Mouse (Mus musculus): ENCODE measurements around the gene Ankrd9. TPM values are rescaled to one million over a fixed set of nuclear protein-coding genes. Genes with fewer than 3 reads are reported as not detected.
A peak's percentile ranks its signal among the peaks of the same experiment; 100 is the strongest.

Ankrd9 gene
- 10 to 100 TPM; 81.0 to 82.1 TPM for total RNA-seq (2021)
- long read RNA-seq, experiment 1, transcript Ankrd9-203 (4 exons, 1,563 nt) = minor isoform, 25 of 164 reads
- long read RNA-seq, experiment 1, transcript Ankrd9-201 (3 exons, 1,706 nt) = minor isoform, 18 of 164 reads
- long read RNA-seq, experiment 1, transcript Ankrd9-207 (2 exons, 1,431 nt) = minor isoform, 18 of 164 reads
- long read RNA-seq, experiment 1, transcript Ankrd9-202 (3 exons, 2,577 nt) = major isoform, 65 of 164 reads
- long read RNA-seq, experiment 1, partial matches to known transcripts = 15 of 164 reads
- long read RNA-seq, experiment 1, other reads (novel, unspliced or antisense) = 22 of 164 reads
- long read RNA-seq, experiment 2, transcript Ankrd9-201 (3 exons, 1,706 nt) = minor isoform, 10 of 95 reads
- long read RNA-seq, experiment 2, transcript Ankrd9-207 (2 exons, 1,431 nt) = minor isoform, 5 of 95 reads
- long read RNA-seq, experiment 2, transcript Ankrd9-202 (3 exons, 2,577 nt) = major isoform, 38 of 95 reads
- long read RNA-seq, experiment 2, transcript Ankrd9-203 (4 exons, 1,563 nt) = minor isoform, 19 of 95 reads
- long read RNA-seq, experiment 2, partial matches to known transcripts = 6 of 95 reads
- long read RNA-seq, experiment 2, other reads (novel, unspliced or antisense) = 16 of 95 reads

DNA sequence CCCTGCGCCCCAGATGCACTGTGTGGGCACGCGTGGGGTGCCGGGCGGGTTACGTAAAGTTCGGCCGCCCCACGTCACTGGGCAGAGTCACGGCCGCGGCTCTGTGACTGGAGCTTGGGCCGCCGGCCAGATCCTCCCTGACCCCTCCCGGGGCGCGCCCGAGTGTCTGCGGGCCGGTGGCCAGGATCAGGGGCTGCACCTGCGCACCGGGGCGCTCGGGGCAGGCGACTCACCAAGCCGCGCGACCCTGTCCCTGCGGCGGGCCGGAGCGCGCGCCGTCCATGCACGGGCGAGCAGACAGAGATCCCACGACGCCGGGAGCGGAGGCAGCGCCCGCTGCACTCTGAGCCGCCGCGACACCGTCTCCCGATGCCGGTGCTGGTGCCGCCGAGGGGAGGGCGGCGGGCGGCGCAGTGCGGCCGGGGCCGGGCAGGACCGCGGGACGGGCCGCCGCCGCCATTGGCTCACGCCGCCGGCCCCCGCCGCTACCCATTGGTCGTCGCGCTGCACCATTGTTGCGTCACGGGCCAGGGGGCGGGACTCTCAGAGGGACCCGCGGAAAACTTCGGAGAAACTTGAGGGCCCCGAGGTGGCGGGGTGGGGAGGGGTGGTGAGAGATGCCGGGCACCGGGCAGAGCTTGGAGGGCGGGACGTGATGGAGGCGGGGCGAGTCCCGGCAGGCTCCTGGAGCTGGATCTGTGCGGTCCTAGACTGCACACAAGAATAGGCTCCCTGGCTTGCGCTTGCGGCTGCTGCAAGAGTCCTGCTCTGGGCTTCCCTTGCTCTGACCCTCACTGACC is at the start of gene Ankrd9:
Ankrd9 (minus strand) TSS at position 434 of the 800 bp plus-strand sequence.
- DNase-seq = peak; percentile 98 to 99
- intact Hi-C loops (cut with DNase I) = no loop called here

DNA sequence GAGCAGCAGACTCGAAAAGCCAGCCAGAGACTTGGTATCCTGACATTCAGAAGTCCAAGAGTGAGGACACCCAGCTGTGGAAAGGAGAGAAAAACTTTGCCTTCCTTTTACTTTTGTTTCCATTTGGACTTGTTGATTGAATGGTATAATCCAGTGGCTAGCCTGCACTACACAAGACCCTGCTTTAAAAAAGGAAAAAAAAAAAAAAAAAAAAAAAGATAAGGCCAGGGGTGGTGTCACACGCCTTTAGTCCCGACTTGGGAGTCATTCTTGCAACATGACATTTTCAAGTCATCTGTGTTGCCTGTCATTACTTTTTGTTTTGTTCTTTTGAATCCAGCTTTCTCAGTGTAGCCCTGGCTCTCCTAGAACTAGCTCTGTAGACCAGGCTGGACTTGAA is 42.7 kb upstream of the Ankrd9 start:
- no peak for DNase-seq
- intact Hi-C loops (cut with DNase I) = no loop called here

DNA sequence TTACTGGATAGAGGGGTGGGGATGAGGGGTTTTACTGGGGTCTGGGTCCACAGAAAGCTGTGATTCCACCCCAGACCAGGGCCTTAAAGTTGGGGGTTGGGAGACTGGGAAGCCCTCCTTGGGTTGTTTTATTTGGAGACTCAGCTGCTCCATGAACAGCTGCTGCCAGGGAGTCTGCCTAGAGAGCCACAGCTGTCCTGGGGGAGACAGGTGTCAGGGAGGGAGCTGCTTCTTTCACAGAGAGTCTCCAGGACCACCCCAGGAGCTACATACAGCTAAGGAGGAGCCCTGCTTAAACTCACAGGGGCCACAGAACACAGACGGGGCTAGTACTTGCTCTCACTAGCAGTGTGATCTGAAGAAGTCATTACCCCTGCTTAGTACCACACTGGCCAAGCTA is 42.3 kb upstream of the Ankrd9 start:
- no peak for DNase-seq
- intact Hi-C loops (cut with DNase I) = no loop called here

DNA sequence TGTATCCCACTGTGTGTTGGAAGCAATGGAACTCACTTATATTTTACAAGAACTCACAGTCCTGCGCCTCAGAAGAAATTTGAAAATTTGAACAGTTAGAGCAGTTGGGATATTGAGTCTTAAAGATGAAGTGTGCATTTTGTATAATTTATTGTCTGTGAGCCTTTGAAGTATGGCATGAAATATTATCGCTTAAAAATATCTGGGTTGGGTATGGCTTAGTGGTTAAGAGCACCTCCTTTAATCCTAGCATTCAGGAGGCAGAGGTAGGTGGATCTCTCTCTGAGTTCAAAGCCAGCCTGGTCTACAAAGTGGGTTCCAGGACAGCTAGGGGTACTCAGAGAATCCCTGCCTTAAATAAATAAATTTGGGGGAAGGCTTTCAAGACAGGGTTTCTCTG is 40.2 kb upstream of the Ankrd9 start:
- no peak for DNase-seq
- intact Hi-C loops (cut with DNase I) = no loop called here

DNA sequence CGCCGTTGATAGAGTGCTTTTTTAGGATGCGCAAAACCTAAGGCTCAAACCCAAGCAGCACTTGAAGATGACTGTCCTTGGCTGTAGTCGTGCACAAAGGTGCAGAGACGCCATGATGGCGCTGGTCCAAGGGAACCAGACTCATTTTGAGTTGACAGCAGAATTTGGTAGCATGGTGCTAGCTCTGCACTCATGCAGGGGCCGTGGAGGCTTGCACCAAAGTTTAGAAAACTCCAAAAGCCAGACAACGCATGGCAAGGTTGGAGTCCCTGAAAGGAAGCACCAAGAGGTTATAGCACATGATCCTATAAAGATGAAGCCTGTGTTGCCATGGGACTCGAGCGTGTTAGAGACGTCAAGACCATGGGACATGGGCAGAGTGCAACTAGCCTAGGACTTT is 39.2 kb upstream of the Ankrd9 start:
- no peak for DNase-seq
- intact Hi-C loops (cut with DNase I) = no loop called here

DNA sequence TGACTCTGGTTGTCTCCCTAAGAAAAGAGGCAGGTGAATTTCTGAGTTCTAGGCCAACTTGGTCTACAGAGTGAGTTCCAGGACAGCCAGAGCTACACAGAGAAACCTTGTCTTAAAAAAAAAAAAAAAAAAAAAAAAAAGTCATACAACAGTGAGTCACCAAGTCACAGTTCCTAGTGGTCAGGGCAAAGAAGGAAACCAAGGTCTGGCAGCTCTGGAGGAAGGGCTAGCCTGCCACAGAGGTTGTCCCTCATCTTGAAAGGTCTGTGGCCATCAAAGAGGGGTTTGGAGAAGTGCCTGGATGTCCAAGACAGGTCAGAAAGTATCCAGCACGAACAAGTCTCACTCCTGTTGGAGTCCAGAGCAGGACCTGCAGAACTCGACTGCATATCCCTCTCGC is 38.0 kb upstream of the Ankrd9 start:
- intact Hi-C loops (cut with DNase I) = no loop called here
- no peak for DNase-seq

DNA sequence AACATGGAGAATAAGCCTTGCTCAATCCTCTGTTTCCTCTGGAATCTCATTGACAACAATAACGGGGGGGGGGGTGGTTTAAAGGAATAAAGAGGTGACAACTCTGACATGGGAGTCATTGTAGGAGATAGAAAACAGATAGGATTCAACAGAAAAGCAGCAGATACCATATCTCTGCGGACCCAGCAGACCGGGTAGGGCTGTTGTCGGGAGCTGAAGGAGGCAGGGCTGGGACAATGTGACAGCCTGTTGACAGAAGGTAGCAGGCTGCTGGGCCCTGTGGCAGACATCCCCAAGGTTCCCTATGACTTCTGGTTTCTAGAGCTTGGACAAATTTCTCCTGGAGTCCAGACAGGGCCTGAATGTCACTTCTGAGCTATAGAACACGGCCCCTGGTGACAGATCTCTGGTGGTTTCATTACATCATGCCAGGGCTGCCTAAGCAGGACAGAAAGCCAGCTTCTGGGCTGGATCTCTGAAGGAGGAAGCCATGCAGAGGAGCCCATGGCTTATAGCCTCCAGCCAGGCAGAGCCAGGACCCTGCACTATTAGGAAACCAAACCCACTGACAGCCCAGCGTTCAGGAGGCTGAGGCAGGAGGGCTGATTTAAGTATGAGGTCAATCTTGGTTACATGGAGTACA is 30.9 kb upstream of the Ankrd9 start:
- intact Hi-C loops (cut with DNase I) = no loop called here
- no peak for DNase-seq

DNA sequence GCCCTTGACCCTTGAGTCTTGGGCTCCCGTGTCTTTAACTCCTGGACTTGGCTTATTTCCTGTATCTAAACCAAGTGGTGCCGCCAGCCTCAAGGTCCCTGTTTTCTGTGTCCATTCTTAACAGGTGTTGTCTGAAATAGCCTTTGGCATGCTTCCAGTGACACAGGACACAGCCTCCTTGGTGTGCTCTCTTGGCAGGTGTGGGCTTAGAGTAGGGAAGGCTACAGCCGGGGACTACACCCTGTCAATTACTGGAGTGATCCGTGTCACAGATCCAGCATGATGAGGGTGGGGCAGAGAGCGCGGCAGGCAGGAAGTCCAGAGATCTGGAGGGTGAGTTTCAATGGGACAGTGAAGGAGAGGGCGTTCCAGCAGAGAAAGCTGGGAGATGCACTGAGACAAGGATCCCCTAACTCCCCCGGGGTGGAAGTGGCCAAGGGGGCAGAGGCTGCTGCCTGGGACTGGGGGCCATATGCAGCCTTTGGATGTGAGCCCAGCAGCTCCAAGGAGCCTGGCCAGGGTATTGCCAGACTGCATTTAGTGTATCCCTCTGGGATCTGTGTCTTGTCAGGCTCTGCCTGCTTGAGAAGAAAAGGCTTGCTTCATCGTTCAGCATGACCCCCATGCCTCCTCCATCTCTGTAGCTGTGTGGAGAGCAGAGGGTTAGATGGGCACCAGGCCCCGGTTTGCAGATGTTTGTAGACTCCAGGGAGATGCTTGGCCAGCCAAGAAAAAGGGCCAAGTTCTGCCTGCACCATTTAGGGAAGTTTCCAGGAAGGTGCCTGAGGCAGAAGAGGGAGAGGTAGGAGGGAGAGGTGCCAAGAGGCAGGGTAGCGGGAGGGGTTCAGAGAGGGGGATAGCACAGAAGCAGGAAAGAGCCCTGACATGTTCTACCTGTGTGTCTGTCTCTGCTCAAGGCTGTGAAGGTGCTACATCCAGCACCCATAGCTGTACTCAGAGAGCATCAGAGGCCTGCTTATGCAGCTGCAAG is 30.0 kb upstream of the Ankrd9 start:
- intact Hi-C loops (cut with DNase I) = no loop called here
- DNase-seq = no peak

DNA sequence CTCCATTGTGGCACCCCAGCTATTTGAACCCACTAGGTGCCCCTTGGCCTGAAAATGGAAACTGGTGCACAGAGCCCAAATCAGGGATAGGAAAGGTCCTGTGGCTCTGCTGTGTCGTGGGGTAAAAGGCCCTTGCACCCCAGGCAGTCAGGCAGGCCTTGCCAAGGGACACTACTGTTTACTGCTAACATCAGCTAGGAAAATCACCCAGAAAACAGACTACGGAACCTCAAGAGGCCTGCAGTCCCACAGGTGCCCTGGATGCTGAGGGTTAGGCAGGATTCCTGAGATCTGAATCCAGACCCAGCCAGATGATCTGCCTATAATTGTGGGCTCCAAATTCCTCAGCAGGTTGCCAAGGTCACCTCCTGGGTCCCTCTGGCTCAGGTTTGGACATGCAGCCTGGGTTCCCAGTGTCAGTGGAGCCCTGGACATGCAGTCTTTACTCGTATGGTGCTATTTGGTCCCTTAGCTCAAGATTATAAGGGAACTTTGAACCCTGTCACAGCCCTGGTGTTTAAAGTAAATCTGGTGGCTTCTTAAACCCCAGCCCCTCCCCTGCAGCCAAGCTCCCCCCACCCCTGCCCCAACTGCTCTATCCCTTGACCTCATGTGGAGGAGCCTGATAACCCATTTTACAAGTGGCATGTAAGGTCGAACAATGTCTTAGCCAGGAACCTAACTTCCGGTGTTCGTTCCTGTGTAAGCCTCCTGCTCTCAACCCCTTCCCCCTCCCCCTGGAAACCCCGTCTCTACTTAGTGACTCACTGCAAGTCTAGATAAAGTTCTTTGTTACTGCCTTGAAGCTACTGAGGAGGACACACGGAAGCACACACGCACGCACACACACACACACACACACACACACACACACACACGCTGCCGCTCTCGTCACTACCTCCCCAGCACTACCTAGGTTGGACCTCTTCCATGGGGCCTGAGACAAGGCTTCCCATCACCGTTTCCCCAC is 28.6 kb upstream of the Ankrd9 start:
- peak in 1 of 2 experiments; percentile 64 for DNase-seq
- intact Hi-C loops (cut with DNase I) = no loop called here

DNA sequence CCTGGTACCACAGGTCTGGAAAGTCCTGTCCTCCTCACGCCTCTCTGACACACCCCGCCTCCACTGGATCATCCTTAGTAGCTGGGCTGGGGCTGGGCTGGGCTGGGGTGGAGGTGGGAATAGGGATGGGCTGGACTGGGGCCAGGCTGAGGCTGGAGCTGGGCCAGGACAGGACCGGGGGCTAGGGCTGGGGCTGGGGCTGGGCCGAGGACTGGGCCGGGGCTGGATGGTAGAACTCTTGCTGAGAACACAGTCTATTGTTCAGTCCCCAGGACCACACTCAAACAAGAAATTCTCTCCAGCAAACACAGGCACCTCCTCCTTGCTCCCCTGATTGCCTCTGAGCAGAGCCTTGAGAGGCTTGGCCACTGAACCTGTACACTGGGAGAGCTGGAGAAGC is 27.5 kb upstream of the Ankrd9 start:
- intact Hi-C loops (cut with DNase I) = no loop called here
- DNase-seq = no peak

DNA sequence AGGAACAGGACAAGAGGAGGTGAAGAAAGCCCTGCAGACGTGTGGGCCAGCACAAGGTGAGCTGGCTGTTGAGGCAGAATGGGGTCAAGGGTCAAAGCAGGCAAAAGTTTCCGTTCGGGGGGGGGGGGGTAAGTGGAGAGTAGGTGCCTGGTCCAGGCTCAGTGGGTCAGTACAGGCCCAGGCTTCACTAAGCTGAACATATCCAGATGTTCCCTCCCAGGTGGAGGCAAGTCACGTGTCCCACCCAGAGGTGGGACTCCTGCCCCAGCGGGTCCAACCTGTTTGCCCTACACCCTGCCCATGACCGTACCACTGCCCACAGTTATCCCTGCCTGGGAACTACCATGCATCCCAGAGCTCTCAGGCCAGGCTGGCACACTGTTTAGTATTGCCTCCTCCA is 27.0 kb upstream of the Ankrd9 start:
- DNase-seq = no peak
- intact Hi-C loops (cut with DNase I) = no loop called here

DNA sequence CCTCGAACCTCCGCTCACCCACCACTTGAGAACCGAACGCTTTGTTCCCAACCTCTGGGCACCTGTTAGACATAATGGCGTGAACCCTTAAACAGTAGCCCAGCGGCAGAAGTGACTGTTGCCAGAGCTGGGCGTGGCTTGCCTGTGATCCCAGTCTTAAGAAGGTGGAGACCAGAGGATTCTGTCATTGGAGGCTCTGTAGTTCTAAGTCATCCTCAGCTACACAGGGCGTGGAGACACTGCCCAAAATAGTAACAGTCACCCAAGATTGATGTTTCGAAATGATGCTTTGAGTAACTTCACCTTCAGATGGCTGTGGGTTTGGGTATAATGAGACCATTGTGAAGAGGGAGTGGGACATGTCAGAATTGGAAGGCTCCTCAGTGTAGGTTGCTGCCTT is 25.3 kb upstream of the Ankrd9 start:
- DNase-seq = no peak
- intact Hi-C loops (cut with DNase I) = no loop called here

DNA sequence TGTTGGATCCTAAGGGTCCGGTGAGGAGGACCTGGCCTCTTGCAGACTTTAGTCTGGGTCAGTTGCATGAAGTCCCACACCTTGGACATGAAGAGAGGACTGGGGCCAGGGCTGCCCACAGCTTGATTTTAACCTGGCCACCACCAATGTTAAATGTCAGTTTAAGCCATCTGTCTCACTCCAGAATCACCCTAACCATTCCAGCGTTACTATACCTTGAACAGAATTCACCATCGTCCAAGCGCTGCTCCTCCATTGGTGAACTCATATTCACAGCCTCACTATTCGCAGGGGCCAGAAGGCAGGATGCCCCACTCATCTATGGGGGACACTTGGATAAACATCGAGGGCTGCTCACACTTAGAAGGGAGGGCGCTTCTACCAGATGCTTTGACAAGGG is 22.1 kb upstream of the Ankrd9 start:
- no peak for DNase-seq
- intact Hi-C loops (cut with DNase I) = no loop called here

DNA sequence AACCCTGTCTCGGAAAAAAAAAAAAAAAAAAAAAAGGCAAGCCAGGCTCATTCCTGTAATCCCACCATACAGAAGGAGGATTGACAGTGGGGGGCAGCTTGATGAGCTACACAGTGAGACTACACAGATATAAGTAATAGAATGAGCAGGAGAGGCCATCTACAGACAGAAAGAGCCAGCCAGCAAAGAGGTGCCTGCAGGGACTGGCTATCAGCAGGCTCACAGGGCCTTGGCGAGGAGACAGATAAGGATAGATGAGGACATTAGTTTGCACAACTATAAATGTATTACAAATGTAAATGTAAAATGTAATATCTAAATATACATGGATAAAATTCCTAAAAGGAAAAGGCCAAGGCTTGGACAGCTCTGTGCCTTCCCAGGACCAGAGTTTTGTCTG is 21.0 kb upstream of the Ankrd9 start:
- intact Hi-C loops (cut with DNase I) = no loop called here
- no peak for DNase-seq

DNA sequence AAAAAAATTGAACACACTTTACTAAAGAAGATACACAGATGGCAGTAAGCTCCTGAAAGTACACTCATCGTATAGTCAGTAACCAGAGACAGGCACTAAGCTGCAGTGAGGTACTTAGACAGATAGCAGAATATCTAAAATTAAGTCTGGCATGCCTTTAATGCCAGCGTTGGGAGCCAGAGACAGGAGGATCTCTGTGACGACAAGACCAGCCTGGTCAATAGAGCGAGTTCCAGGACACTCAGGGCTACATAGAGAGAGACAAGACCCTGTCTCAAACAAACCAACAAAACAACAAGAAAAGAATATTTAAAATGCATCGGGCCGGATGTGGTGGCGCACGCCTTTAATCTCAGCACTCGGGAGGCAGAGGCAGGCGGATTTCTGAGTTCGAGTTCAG is 19.3 kb upstream of the Ankrd9 start:
- DNase-seq = no peak
- intact Hi-C loops (cut with DNase I) = no loop called here

DNA sequence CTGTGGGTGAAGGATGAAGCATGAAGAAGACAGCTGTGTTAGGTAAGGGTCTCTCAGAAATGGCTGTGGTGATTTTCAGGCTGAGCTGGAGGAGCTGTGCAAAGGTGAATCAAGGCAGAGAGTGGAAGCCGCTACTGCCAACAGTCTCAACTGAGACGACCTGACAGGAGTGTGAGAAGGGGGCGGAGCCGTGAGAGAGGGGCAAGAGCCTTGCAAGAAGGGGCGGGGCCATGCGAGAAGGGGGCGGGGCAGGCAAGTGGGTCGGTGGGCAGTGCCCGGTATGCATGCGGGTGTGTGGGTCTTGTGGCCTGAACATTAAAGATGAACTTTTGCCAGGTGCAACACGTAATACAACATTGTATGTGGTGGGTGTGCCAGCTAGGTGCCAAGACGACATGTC is 15.8 kb upstream of the Ankrd9 start:
- DNase-seq = no peak
- intact Hi-C loops (cut with DNase I) = no loop called here

DNA sequence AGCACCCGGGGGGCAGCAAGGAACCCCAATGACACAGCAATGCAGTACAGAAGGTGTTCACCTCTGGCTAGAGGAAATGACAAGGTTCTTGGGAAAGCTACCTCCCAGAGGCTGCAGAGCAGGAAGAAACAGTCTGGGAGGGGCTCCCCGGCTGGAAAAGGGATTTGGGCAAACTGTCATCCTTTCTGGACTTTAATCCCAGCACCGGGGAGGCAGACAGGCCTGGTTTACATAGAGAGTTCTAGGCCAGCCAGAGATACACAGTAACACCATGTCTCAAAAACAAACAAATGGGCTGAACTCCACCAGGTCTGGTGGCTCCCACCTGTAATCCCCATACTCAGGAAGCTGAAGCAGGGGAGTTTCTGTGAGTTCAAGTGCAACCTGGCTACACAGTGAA is 14.4 kb upstream of the Ankrd9 start:
- intact Hi-C loops (cut with DNase I) = loop anchor here (2.0 kb wide), 1 partner anchor 46 kb away; the partner anchor contains the start of gene Rcor1
- no peak for DNase-seq

DNA sequence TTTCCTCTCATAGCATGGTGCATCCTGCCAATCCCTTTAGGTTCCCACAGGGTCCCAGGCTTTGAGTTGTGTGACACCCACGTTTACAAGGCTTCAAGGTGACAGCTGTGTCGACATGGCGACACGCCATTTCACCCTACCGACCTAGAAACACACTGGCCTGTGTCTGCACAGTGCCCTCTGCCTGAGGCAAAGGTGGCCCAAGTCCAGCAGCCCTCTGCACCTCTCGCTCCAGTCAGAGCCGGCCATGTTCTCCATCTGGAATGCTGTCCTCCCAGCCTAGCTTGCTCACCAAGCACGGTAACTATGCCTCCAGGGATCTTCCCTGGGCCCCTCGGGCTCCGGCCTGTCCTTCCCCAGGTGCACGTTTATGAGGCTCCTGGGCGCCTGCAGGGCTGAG is 13.9 kb upstream of the Ankrd9 start:
- intact Hi-C loops (cut with DNase I) = loop anchor here (1.0 to 2.0 kb wide), 2 partner anchors 46 to 56 kb away; partner anchors contain the start of gene Rcor1
- DNase-seq = no peak

Measured in heart, postnatal 14 days (tissue).